Mouse (Mus musculus) cerebellum, adult 2 months (tissue): ENCODE results near the gene Igsf3. TPM values are rescaled to one million over a fixed set of nuclear protein-coding genes. Genes with fewer than 3 reads are reported as not detected.
"Not testable (repeated sequence)": the region's sequence is repeated elsewhere in the genome, so short reads cannot be mapped to it uniquely, and the experiment has no call there.

Experiments
- DNase-seq, 2 experiments: peaks; one replicate each; pipeline ENCODE4 v3.0.0; 2021
- H3K27ac ChIP-seq: fragments of 200-500 bp; 2 replicates; pipeline ENCODE4 v1.5.1; 2012; ENCODE audit warnings: low read length, control low read depth, inconsistent platforms; ENCODE audit not compliant: insufficient read depth
- H3K27me3 ChIP-seq: fragments of 200-500 bp; 2 replicates; pipeline ENCODE4 v1.6.1; 2012; ENCODE audit warnings: inconsistent platforms, mild to moderate bottlenecking, low read length, moderate library complexity; ENCODE audit not compliant: control insufficient read depth, insufficient read depth
- H3K4me1 ChIP-seq: fragments of 200-500 bp; 2 replicates; pipeline ENCODE4 v1.6.1; 2011; ENCODE audit warnings: low read length; ENCODE audit not compliant: control insufficient read depth, insufficient read depth
- H3K4me3 ChIP-seq: fragments of 200-500 bp; replicated peaks from 2 replicates; pipeline ENCODE3; 2011; ENCODE audit warnings: mild to moderate bottlenecking, low read depth, low read length, control low read depth; ENCODE audit not compliant: insufficient read depth
- CTCF ChIP-seq: fragments of 200-500 bp; IDR thresholded peaks from 2 replicates; pipeline ENCODE4 v1.5.1; 2011; ENCODE audit warnings: low read depth, mild to moderate bottlenecking, control low read depth, low read length, moderate library complexity, borderline replicate concordance; ENCODE audit not compliant: insufficient read depth
- POLR2A ChIP-seq: fragments of 200-500 bp; IDR thresholded peaks from 2 replicates; pipeline ENCODE4 v1.6.1; 2011; ENCODE audit warnings: low read length, control low read depth, borderline replicate concordance; ENCODE audit not compliant: insufficient read depth
- WGBS: fragments of 180-500 bp; shearing (Covaris S2); methylation state at CpG from one replicate; pipeline ENCODE4 v1.1.7; 2018; 5-methylcytosine and 5-hydroxymethylcytosine counted together
- polyA plus RNA-seq: library from polyadenylated mRNA; depleted of rRNA; stranded (reverse); fragments of >200 nt; gene quantifications from 2 replicates; pipeline ENCODE4 v1.2.3, GENCODE M21; 2012

Igsf3 gene
- polyA plus RNA-seq, 1 experiment = 5.1 TPM

DNA sequence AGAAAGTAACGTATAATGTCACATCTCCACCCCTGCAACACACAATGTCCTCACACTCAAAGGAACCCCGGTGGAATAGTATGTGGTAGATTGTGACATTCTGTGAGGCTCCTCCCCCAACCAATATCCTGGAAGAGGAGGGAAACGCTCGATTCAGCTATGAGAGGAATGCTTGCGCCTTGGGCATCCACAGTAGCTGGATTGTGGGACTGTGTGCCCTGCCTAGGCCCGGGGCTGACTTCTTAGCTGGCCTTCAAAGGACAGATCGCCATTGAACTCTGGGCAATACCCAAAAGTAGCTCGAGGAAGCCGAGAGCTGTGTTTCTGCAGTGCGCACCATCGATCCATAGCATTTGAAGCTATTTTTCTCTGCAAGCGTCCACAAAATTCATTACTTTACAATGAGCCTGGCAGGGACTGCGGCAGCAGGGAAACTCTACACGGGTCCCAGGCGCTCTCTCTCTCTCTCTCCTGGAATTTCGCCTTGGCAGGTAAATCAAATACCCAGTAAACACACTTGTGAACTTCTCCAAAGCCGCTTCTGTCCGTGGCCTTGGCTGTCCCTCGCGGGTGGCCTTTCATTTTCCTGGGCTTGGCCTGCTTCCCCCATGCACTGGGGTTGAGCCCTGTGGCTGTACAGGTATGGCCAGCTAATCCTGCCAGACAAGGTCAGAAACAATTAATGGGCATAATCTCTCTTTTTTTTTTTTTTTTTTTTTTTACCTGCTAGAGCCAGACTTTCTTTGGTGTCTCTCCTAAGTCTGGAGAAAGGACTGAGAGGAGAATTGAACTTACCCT lies 32.3 kb downstream of the Igsf3 start:
- no peak for DNase-seq
- H3K4me3 ChIP-seq = no peak overlapping the region
- WGBS = 86% methylated on average over 20 of the region's 20 CpGs
- H3K27me3 ChIP-seq = no peaks in the 10 kb centered on the region
- H3K27ac ChIP-seq = no peak overlapping the region
- TF ChIP-seq POLR2A = no peak
- TF ChIP-seq CTCF = no peak
- H3K4me1 ChIP-seq = peaks cover 26% of the 10 kb centered on the region

- peaks cover 17% of the 10 kb centered on the region for H3K4me1 ChIP-seq
- WGBS = 17% methylated on average over 2 of the region's 2 CpGs
- no peak overlapping the region for H3K4me3 ChIP-seq
- H3K27me3 ChIP-seq = no peaks in the 10 kb centered on the region
- TF ChIP-seq POLR2A (no peak), CTCF (no peak)
- no peak overlapping the region for H3K27ac ChIP-seq
- peak in 1 of 2 experiments; percentile 24 for DNase-seq
These were observed 33.3 kb downstream of the Igsf3 start for GRCm38 (mm10) chr3:101410202-101410601.

DNA sequence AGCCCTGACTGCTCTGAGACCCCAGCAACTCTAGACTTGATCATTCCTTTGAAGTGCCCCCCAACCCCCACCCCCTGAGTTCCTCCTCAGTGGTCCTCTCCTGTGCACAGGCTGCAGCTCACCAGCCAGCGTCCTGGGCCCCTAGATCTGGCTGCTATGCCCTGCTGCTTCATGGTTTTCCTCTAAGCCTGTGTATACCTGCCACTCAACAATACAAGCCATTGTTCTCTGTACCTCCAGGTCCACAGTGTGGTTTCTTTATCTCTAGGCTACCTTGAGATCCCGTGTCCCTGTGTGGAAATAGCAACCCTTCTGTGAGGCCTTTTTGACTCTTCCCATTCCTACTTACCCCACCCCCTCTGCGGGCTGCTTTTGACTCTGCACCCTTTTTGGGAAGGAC lies 33.9 kb downstream of the Igsf3 start:
- DNase-seq = no peak
- H3K4me1 ChIP-seq = peaks cover 14% of the 10 kb centered on the region
- H3K4me3 ChIP-seq = no peak overlapping the region
- H3K27me3 ChIP-seq = no peaks in the 10 kb centered on the region
- TF ChIP-seq POLR2A = no peak
- no peak for TF ChIP-seq CTCF
- 82% methylated on average over 3 of the region's 3 CpGs for WGBS
- no peak overlapping the region for H3K27ac ChIP-seq

DNA sequence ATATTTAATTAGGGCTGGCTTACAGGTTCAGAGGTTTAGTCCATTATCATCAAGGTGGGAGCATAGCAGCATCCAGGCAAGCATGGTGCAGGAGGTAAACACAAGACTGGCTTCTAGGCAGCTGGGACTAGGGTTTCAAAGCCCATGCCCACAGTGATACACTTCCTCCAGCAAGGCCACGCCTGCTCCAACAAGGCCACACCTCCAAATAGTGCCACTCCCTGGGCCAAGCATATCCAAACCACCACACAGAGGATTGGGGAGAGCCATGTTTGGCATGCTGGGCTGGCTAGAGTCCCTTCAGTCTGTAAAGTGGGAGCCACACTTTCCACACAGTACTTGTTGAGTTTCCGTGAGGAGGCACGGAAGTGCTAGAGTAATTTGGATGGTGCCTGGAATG lies 34.7 kb downstream of the Igsf3 start:
- peaks cover 14% of the 10 kb centered on the region for H3K4me1 ChIP-seq
- 96% methylated on average over 3 of the region's 3 CpGs for WGBS
- no peak overlapping the region for H3K27ac ChIP-seq
- H3K27me3 ChIP-seq = no peaks in the 10 kb centered on the region
- H3K4me3 ChIP-seq = no peak overlapping the region
- no peak for TF ChIP-seq POLR2A
- TF ChIP-seq CTCF = no peak
- no peak for DNase-seq

DNA sequence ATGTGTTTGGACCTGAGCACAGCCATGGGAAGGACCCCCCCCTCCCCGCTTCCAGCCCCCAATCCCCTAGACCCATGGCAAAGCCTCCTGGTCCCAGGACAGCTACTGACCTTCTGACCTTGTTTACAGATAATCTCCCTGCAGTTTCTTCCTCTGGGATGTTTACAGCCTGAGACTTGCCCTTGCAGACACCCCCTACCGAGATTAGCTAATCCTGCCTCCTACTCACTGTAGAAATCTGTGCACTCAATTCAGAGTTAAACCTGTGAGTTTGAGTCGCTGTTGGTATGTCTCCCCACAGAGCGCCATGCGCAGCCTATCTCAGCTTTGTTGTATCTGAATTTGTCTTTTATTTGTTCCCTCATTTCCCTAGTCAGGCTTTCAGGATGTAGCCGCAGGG lies 35.2 kb downstream of the Igsf3 start:
- no peaks in the 10 kb centered on the region for H3K27me3 ChIP-seq
- 96% methylated on average over 6 of the region's 6 CpGs for WGBS
- TF ChIP-seq POLR2A (no peak), CTCF (no peak)
- H3K27ac ChIP-seq = no peak overlapping the region
- DNase-seq = no peak
- H3K4me1 ChIP-seq = peaks cover 14% of the 10 kb centered on the region
- H3K4me3 ChIP-seq = no peak overlapping the region

DNA sequence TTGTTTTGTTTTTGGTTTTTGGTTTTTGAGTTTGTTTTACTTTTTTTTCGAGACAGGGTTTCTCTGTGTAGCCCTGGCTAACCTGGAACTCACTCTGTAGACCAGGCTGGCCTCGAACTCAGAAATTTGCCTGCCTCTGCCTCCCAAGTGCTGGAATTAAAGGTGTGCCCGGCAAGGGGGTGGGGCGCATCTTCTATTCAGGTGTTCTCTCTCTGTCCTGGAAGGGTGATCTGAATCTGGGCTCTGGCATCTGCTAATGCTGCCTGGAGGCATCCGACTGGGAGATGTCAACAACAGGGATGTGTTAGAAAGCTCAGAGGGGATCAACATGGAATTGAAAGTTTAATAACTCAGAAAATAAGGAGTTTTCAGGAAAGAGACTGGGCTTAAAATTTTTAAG lies 36.1 kb downstream of the Igsf3 start:
- H3K27me3 ChIP-seq, H3K27ac ChIP-seq, DNase-seq, H3K4me1 ChIP-seq, H3K4me3 ChIP-seq: not testable (repeated sequence)
- 95% methylated on average over 5 of the region's 5 CpGs for WGBS

- Histone ChIP-seq H3K27me3 (no peaks in the 10 kb centered on the region), H3K4me1 (no peaks in the 10 kb centered on the region; the same call in 1 of the 2 replicates), H3K27ac (no peak overlapping the region), H3K4me3 (no peak overlapping the region)
- 93% methylated on average over 18 of the region's 18 CpGs for WGBS
- DNase-seq = no peak
- no peak for TF ChIP-seq CTCF
- TF ChIP-seq POLR2A = no peak
These were observed 42.1 kb downstream of the Igsf3 start for GRCm38 (mm10) chr3:101418740-101419652.

DNA sequence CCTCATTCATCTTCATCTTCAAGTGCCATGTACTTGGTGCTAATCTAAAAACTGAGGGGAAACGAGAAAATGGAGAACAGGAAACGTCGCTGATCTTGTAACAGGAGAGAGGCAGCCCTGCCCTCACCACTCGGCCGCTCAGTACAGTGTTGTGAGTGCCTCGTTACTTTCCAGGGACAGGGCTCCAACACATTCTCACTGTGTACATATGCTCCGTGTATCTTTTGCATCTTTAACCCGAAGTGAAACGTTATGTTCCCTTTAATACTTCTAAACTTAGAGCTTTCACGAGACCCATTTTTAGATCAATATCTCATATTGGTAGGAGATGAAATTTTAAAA lies 42.7 kb downstream of the Igsf3 start:
- Histone ChIP-seq H3K4me3 (no peak overlapping the region), H3K27ac (no peak overlapping the region), H3K4me1 (peaks cover 3% of the 10 kb centered on the region), H3K27me3 (no peaks in the 10 kb centered on the region)
- DNase-seq = no peak
- no peak for TF ChIP-seq POLR2A
- WGBS = 93% methylated on average over 10 of the region's 10 CpGs
